Mouse (Mus musculus) retina, embryonic 14.5 days (tissue): ENCODE data around the gene Pold1.
A peak's percentile ranks its signal among the peaks of the same experiment; 100 is the strongest.

ENCODE experiments used
- DNase-seq: peaks from one replicate; pipeline ENCODE4 v3.0.0-alpha.2; 2015; ENCODE audit warnings: low spot score

Pold1 gene

DNA sequence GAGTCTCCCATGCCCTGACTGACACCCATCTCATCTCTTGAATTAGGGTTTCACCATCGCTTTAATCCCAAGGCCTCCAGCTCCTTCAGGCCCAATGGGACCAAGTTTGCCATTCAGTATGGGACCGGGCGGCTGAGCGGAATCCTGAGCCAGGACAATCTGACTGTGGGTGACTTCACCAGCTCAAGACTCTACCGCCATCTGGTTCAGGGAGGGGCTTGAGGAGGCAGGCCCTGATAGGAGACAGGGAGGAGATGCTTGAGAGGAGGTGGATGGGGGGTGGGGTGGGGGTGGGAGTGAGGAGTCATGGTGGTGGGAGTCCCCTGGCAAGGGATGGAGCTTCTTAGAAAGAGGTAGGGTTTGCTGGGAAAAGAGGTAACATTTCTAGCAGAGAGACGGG lies 33.0 kb upstream of the Pold1 start:
- DNase-seq, result no peak

GRCm38 (mm10) chr7:44576333-44576844 lies 27.7 kb upstream of the Pold1 start:
- no peak for DNase-seq

- DNase-seq, result no peak
Measured at GRCm38 (mm10) chr7:44572956-44573484, 24.4 kb upstream of the Pold1 start.

DNA sequence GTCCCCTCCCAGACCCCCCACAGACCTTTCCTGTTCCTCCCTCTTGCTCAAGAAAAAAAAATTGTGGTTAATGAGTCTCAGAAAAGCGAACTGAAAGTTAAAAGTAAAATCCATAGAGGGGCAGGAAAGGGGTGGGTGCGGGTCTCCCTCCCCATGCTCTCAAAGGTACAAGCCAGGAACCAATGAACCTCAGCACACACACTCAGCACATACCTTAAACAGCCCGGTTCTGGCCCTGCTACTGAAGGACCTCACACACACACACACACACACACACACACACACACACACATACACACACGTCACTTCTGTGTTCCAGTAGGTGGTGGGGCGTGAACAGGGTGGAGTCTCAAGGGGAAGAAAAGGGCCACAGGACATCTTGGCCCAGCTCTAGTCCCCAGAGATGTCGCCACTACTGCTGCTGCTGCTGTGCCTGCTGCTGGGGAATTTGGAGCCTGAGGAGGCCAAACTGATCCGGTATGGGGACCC lies 23.6 kb upstream of the Pold1 start, which contains the start of gene Napsa:
Gene Napsa (plus strand): TSS at position 168 of the 489 bp plus-strand sequence.
- DNase-seq, result no peak

- DNase-seq, result no peak
Measured at GRCm38 (mm10) chr7:44571811-44572210, 23.2 kb upstream of the Pold1 start.

DNA sequence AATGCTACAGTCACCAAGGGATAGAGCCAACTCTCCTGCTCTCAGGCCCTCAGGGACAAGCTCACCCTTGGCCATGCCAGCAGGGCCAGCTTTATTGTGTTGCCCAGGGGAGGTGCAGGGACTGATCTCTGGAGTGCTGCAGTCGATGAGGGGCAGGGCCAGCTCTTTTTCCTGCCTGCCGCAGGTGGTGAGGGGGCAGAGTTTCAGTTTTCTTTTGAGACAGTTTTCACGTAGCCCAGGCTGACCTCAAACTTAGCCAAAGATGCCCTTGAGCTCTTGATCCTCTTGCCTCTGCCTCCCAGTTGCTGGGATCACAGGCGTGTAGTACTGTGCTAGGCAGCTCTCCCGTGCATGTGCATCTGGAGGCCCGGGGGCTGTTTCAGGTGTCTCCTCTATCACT lies 22.3 kb upstream of the Pold1 start:
- DNase-seq, result no peak

DNA sequence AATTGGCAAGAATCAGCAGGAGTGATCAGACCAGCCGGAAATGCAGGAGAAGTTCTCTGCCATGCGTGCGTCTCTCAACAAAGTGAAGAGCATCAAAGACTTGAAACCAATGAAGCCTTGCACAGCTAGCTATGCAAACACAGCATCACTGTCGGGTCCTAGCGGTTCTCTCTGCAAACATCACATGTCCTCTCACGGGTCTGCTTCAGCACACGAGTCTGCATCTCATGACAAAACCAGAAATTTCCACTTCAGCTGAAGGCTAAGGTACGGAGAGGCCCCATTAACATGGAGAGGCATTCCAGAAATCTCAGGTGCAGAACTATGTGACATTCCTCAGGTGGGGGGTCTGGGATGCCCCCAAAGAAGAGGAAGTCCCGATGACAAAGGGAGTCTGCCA lies 20.2 kb upstream of the Pold1 start:
- DNase-seq, result no peak

DNA sequence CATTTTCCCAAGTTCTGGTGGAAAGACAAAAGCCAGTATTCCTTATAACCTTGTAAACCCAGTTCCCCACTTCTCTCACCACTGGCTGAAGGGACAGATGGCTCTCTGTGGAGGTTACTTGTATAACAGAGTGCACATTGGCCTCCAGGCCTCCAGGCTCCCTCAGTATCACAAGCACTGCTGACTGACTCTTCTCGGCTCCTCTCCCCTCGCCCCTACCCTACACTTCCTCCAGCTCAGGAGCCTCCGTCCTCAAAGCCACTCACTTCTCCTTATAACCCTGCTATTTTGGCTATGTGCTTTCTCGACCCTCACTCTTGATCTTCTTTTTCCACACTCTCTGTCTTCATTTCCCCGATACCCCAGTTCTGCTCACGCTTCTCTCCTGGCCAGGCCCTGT lies 16.8 kb upstream of the Pold1 start:
- no peak for DNase-seq

DNA sequence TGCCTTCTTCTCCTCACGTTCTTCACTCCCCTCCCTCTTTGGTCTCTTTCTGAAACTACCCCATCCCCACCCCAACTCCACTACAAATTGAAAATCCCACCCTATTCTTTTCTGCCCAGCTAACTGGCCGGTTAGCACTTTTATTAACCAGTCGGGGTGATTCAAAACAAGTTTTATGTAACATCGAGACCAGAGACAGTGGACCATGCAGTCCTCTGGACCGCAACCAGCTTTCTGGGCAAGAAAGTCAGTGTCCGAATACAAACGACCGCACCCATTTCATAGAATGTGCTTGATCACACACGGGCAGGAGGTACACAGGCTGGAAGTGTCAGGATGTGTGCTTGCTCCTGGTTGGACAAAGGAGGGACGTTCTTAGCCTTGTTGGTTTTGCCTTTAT lies 15.8 kb upstream of the Pold1 start:
- DNase-seq, result no peak

DNA sequence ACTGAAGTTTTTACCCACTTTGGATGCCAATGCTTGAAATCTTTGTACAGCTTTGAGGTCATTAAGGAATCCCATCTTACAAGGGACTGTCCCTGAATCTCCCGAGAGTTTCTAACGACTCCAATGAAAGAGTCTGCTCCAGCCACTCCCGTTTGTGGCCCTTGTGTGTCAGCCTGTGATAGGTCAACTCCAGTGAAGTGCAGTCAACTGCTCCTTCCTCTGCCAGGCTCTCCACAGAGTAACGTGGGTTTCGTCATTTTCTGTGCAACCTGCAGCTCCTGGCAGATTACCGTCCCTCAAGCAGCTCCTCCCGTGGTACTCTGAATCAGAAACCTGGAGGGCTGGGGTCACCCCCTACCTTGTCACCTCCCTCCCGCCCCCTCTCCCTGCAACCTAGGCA lies 14.6 kb upstream of the Pold1 start:
- no peak for DNase-seq

DNA sequence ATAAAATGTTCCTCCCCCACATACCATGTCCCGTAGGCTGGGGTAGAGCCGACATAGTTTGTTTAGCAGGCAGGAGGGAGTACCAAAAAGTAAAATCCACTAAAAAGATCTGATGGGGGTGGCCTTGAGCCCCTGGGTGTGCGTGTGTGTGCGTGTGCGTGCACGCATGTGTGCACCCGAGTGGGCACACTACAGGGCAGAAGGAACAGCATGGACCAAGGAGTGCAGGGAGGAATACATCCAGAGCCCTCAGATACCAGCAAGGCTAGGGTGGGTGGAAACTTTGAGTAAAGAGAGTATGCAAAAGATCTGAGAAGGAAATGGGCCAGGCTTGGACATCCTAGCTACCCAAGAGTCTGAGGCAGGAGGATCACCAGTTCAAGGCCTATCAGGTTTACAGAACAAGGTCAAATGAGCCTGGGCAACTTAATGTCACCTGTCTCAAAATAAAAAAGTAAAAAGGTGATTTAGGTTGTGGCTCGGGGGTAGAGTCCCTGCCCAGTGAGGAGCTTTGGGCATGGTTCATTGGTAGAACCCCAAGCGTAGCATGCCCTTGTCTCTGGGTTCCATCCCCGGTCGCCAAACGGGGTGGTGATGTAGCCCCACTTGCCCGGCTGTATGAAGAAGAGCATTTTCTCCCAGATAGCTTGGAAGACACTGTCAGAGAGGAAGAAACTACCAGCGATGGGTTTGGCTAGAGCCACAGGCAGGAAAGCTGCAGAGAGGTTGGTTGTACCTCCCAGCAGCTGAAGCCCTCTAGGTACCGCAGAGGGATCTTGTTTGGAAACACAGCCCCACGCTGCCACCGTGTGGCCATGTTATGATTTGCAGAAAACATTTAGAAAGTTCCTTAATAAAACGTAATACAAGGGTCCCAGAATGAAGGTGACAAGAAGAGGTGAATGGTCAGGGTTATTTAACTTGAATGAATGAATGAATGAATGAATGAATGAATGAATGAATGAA lies 12.1 kb upstream of the Pold1 start:
- peak; percentile 89 for DNase-seq

DNA sequence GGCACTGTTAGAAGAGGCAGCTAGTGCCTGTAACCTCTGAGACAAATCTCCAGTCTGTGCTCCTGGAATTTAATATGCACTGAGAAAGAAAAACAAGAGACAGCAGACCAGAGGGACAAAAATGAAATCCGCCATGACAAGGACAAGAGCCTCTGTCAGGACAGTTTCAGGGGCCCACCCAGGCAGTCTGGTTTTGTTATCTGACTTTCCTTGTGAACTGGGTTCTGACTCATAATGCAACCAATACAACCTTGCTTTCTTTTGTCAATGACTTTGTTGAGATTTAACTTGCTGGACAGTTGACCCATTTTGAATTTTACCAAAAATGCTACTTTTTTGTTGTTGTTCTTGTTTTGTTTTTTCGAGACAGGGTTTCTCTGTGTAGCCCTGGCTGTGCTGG lies 9.0 kb upstream of the Pold1 start:
- no peak for DNase-seq

DNA sequence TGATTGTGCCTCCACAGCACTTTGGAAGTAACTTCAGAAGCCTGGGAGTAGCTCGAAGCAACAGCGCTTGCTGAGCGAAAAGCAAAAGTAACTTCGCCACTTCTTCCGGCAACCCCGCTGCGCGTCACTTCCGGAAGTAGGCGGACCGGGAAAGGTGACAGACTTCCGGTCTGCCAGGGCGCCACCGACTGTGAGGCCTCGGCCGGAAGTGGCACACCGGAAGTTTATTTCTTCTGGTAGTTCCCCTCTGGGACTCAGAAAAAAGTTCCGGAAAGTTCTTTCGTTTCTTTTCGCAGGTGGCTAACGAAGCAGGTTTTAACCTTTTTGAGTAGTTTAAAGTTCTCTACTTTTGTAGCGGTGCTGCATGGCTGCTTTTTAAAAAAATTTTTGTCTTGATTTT lies 5.2 kb upstream of the Pold1 start, which contains the start of gene Nr1h2:
Gene Nr1h2 (minus strand): TSS at position 126 of the 400 bp plus-strand sequence.
- peak; percentile 97 for DNase-seq

DNA sequence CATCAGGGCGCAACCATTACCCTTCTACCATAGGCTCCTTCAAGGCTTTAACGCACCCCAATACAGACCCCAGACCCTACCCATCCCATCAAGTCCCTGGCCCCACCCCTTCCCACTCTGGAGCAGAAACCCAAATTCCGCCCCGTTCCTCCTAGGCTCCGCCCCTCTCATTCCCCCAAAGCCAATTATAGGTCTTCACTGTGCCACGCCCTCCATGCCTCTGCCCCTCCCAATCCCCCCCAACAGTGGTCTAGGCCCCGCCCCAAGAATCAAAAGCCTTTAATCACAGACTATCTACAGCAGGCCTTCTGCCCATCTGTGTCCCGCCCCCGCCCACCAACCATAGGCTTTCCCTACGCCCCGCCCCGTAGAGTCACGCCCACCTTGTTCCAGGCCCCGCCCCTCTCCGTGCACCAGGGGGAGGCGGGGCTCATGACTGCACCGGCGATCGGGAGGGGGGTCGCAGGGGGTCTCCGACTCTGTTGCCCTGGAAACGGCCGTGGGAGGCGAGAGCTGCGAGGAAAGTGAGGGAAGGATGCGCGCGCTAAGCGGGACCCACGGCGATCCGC lies 4.6 kb upstream of the Pold1 start:
- DNase-seq, result peak; percentile 93

- DNase-seq, result no peak
Measured at GRCm38 (mm10) chr7:44552141-44552908, 3.7 kb upstream of the Pold1 start.

DNA sequence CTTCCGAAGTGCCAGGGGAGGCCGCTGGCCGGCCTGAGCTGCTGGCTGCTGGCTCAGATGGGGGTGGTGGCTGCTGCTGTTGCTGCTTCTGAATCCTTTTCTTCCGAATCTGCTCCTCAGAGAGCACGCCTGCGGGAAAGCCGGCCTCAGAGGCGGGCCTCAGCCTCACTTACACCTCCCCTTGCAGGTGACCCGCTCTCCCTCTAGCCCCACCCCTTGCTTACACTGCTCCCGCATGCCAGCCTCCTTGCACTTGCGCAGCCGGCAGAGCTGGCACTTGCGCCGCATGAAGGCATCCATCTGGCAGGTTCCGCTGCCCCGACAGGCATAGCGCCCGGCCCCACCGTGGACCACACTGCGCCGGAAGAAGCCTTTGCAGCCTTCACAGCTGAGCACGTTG lies 3.1 kb upstream of the Pold1 start:
- DNase-seq, result no peak

- no peak for DNase-seq
Measured at GRCm38 (mm10) chr7:44551301-44551700, 2.7 kb upstream of the Pold1 start.

- DNase-seq, result no peak
Measured at GRCm38 (mm10) chr7:44550409-44550678, 1.7 kb upstream of the Pold1 start.

DNA sequence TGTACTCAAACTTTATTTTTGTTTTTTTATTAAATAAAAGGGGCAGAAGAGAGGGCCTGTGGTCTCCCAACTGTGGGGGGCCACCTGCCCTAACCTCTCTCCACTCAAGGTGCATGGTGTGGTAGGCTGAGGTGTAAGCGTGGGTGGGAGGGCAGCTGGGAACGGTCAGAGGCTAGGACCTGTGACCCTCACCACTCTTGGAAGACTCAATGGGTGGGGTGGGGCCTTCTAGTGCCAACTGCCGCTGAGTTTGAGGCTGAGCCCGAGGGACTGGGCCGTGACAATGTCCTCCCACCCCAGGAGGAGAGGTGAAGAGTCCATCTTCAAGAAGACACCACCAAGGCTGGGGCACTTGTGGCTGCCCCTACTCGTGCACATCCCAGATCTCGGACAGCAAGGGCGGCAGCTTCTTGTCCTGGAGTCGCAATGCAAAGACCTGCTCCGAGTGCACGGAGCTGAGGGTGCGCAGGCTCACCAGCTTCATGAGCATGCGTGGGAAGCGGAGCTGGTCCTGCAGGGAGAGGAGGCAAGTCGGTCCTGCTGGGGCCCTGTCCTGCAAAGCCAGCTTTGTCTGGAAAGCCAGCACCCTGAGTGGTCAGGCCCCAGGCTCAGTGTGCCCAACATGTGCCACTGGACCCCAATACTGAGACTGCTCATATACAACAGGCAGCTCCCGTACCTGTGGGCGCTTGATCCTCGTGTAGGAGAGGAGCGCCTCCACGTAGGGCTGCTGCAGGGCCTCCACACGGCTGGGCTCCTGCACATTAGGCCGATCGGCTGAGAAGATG lies 1.2 kb upstream of the Pold1 start:
- no peak for DNase-seq

GRCm38 (mm10) chr7:44547725-44548124 lies 924 bp downstream of the Pold1 start:
- no peak for DNase-seq

DNA sequence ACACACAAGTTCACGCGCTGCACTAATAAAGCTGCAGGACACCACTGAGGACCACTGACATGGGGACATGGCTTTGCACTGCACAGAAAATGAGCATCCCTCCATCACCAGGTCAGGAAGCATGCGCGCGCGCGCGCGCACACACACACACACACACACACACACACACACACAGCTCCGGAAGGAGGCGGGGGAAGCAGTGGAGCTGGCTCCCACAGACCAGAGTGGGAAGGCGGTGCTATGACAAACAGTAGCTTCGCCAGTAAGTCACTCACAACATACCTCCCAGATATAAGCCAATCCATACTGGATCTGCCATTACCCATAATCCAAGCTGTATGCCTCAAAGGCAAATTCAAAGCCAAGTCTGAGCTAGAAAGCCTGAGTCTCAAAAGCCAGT lies 1.6 kb downstream of the Pold1 start:
- no peak for DNase-seq
